Mouse (Mus musculus): ENCODE data around the gene Gm21256.
"Not testable (repeated sequence)": the region's sequence is repeated elsewhere in the genome, so short reads cannot be mapped to it uniquely, and the experiment has no call there.

Gm21256 gene

GRCm38 (mm10) chrY:47450660-47451059 lies at the start of gene Gm21256:
TSS of gene Gm21256 (plus strand) at chrY:47450960.
- not testable (repeated sequence) for DNase-seq (ENCODE audit: extremely low read depth, low read depth, low spot score)
